Mouse (Mus musculus) ovary, adult 18-20 months (tissue): Measurements from ENCODE around the gene Ebp.

Source experiments
- DNase-seq: peaks from one replicate; pipeline ENCODE4 v3.0.0; 2022; ENCODE audit warnings: low spot score, mixed read lengths

Gene Ebp

GRCm38 (mm10) chrX:8192126-8192639, 1.1 kb downstream of the Ebp start:
- no peak for DNase-seq

GRCm38 (mm10) chrX:8182871-8183540, 10.3 kb downstream of the Ebp start:
- no peak for DNase-seq

GRCm38 (mm10) chrX:8179646-8180045, 13.7 kb downstream of the Ebp start:
- no peak for DNase-seq

GRCm38 (mm10) chrX:8178871-8179270, 14.4 kb downstream of the Ebp start:
- DNase-seq = no peak

- DNase-seq = peak; percentile 83
Observed at GRCm38 (mm10) chrX:8175504-8176385, 17.6 kb downstream of the Ebp start, which contains the start of gene Tbc1d25. Gene Tbc1d25 (minus strand): TSS chrX:8176181.

- DNase-seq = no peak
Observed at GRCm38 (mm10) chrX:8175169-8175503, 18.2 kb downstream of the Ebp start.

- no peak for DNase-seq
Observed at GRCm38 (mm10) chrX:8167716-8168647, 25.3 kb downstream of the Ebp start.

GRCm38 (mm10) chrX:8164471-8164870, 28.8 kb downstream of the Ebp start:
- DNase-seq = peak; percentile 6

- no peak for DNase-seq
Observed at GRCm38 (mm10) chrX:8163076-8163475, 30.2 kb downstream of the Ebp start.

GRCm38 (mm10) chrX:8145153-8145991, 47.9 kb downstream of the Ebp start, which contains the start of gene Rbm3:
Gene Rbm3 (minus strand): TSS chrX:8145880.
- DNase-seq = peak; percentile 68

GRCm38 (mm10) chrX:8143750-8144149, 49.6 kb downstream of the Ebp start:
- DNase-seq = no peak

- DNase-seq = no peak
Observed at GRCm38 (mm10) chrX:8142948-8143347, 50.4 kb downstream of the Ebp start.

GRCm38 (mm10) chrX:8141058-8141457, 52.3 kb downstream of the Ebp start:
- no peak for DNase-seq

GRCm38 (mm10) chrX:8140446-8140845, 52.9 kb downstream of the Ebp start:
- no peak for DNase-seq

- no peak for DNase-seq
Observed at GRCm38 (mm10) chrX:8139480-8139879, 53.8 kb downstream of the Ebp start.

GRCm38 (mm10) chrX:8135886-8136285, 57.4 kb downstream of the Ebp start:
- no peak for DNase-seq
